Mouse (Mus musculus): Measurements from ENCODE around the gene Med26.

Med26 gene

DNA sequence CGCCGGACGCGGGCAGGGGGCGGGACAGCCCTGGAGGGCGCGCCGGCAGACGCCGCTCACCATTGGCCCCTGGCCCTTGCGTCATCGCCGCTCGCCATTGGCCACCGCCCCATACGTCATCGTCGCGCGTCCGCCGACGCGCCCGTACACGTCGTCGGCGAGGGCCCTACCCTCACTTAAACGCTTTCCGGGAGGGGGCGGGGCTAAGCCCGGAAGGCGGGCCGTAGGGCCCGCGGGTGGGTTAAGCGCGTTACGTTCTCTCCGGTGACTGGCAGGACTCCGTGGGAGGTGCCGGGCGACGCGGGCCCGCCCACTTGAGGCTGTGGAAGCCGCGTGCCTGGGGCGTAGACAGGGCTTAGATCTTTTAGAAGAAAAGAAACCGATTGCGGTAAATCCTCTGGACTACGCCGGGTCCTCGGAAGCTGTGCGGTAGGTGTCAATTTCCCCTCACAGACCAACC lies 55.4 kb downstream of the Med26 start:
- in situ Hi-C loops (cut with MboI, MseI): no loop called here

DNA sequence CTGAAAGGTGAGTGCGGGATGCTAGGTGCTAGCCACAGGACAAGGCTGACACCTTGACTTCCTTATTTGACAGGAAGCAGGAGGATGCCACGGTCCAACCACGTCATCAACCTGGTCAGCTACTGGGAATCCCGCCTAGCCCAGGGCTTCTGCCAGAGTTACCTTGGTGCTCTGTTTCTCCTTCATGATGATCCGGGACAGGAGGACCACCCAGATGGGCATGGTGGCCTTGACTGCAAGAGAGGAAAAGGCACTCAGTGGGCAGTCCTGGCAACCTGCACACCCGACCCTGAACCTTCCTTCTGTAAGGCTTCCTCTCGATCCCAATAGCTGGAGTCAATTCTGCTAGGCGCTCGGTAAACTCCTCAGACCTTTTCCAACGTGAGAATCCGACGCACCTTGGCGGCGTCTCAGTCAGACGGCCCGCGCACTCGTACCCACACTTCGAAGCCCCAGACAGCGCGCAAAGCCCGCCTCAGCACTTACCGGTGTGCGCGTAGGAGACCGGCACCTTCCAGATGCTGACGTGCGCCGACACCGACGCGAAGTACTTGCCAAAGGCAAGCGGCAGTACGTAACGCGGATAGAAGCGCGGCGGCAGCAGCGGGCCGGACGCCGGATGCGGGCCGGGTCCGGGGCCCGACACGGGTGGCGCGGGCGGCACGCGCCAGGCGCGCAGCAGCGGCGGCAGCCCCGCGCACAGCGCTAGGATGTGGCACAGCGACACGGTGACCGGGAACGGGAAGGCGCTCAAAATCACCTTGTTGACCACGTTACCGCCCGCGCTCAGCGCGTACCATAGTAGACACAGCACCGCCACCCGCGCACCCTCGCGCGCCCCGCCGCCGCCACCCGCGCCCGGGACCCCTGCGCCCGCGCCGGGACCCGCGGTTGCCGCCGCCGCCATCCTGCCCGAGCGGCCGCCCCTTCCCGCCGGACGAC lies 56.1 kb downstream of the Med26 start, which contains the start of gene Slc35e1:
Gene Slc35e1, minus strand, starts transcription at position 935 of the 942 bp plus-strand sequence.
- in situ Hi-C loops (cut with MboI, MseI): no loop called here

DNA sequence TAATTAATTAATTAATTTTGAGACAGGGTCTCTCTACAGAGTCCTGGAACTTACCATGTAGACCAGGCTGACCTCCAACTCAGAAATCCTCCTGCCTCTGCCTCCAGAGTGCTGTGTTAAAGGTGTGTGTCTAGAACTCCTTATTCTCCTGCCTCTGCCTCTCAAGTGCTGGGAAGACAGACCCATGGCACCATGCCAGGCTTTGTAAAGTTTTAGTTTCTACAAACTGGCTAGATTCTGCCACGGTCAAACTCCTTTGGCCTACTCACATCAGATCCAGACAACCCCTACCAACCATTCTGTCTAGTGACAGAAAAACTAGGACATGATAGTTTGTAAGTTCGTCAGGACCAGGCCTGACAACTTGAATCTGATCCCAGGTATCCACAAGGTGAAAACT lies 57.1 kb downstream of the Med26 start:
- in situ Hi-C loops (cut with MboI, MseI): no loop called here

DNA sequence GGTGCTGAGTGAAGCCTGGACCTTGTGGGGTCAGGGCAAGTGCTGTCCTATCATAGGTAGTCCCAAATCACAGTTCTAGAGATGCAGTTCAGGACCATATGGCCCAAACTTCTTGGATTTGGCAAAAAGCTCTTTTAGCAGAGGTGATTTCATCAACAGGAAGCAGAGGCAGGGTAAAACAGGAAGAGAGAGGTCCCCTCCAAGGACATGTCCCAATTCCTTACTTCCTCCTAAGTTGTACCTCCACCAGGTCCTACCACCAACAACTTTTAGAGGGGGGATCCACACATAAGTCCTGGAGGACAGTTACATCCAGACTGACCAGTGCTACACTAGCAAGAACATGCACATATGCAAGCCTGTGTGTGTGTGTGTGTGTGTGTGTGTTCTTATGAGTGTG lies 61.1 kb downstream of the Med26 start:
- in situ Hi-C loops (cut with MboI, MseI): no loop called here

DNA sequence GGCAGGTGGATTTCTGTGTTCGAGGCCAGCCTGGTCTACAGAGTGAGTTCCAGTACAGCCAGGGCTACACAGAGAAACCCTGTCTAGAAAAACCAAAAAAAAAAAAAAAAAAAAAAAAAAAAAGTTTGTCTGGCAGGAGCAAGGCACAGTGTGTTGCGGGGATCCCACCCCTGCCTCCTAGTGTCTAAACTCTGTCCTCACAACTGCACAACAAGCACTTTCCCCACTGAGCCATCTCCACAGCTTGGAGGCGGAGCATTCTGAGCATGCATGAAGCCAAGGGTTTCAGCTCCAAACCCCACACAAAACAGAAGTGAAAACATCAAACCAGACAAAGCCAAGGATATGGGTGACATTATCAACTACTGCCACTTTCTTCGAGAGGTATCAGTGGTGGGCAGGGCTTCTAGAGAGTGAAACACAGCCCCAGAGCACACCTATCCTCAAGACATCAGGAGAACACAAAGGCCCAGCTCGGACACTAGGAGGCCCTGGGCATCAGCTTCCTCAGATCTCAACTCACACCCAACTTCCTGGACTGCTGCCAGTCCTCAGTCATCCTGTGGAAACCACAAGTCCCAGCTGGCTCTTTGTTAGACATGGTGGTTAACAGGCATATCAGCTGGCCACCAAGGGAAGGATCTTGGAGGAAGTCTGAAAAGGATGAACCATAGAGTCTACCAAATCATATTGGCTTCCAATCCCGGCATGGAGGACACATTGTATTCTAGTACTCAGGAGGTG lies 62.4 kb downstream of the Med26 start:
- in situ Hi-C loops (cut with MboI, MseI): no loop called here

DNA sequence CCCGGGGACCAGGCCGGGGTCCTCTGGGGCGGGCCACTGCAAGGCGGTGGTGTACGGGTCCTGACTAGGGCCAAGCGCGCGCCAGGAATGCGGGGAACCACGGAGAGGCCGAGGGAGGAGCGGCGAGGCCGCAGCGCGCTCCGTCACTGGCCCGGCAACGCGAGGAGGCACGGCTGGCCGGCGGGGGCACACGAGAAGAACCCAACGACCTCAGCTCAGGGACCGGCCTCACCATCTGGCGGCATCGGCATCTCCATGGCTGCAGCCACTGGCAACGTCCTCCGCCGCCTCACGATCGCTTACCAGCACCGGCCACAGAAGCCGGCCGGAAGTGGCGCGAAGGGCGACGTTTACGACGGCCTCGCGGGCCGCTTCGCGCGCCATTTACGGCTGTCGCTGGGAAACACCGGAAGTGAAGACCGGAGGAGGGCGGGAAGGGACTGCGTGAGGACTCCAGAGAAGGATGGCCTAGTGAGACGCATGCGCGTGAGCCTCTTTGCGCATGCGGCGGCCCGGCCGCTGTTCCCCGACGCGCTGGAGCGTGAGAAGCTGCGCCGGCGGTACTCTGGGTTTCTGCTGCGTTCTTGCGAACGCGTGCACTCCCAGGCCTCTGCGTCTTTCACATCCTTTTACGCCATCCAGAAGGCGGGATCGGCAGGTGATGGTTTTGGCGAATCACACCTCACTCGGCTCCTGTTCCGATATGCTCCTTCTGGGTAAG lies 73.1 kb downstream of the Med26 start, which contains the start of gene Cherp:
Gene Cherp, minus strand, starts transcription at position 401 of the 721 bp plus-strand sequence.
- in situ Hi-C loops (cut with MboI, MseI): loop anchor here in 1 of 2 experiments (5.0 to 10.0 kb wide), 2 partner anchors 568 to 880 kb away; partner anchors contain the start of genes Large1, Zfp617 and Zfp882

DNA sequence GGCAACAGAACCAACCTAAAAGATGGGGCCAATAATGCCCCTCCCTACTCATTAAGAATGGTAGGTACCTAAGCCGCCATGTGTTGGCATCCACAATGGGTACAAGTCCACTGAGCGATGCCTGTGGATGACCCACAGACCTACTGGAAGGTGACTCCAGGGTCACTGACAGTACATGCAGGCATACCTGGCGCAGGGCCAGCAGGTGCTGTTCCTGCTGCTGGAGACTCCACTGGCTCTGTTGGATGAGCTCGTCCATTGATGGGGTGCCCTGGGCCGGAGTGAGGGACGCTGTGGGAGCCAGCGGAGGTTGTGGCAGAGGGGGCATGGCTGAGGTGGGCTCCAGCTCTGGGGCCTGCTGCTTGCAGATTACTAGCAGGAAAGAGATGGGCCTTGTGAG lies 77.4 kb downstream of the Med26 start:
- in situ Hi-C loops (cut with MboI, MseI): loop anchor here in 1 of 2 experiments (10.0 kb wide), 1 partner anchor 884 kb away; the partner anchor contains the start of gene Large1

DNA sequence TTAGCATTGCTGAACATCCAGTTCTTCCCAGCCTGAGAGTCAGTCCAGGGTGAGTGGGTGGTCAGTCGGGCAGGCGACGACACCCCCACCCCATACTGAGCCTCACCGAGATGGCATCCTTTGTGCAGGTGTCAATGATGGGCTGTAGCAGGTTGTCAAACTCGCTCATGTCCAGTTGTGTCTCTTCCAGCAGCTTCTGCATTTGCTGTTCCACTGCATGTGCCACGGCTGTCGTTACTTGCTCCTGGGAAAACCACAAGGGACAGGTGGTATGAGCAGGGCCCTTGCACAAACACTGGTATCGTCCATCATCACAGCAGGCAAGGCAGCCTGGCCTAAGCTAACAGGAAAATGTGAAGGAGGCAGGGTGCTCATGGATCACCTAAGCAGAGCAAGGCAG lies 78.1 kb downstream of the Med26 start:
- in situ Hi-C loops (cut with MboI, MseI): loop anchor here in 1 of 2 experiments (10.0 kb wide), 1 partner anchor 885 kb away; the partner anchor contains the start of gene Large1

DNA sequence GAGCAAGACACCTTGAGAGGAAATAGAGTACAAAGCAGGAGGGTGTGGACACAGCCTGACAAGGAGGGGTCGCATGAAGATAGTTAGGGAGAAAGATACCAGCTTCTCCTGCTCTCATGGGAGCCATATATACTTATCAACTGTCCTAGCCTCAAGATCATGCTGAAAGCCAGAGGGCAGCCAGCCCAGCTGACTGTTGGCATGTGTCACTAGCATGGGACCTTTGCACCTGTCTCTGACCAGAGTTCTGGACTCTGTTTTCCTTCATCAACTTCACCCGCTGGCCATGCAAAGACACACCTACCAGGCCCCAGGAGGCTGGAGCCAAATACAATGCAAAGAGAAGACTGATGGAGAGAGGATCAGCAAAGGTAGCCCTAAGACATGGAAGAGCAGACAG lies 78.8 kb downstream of the Med26 start:
- in situ Hi-C loops (cut with MboI, MseI): no loop called here

DNA sequence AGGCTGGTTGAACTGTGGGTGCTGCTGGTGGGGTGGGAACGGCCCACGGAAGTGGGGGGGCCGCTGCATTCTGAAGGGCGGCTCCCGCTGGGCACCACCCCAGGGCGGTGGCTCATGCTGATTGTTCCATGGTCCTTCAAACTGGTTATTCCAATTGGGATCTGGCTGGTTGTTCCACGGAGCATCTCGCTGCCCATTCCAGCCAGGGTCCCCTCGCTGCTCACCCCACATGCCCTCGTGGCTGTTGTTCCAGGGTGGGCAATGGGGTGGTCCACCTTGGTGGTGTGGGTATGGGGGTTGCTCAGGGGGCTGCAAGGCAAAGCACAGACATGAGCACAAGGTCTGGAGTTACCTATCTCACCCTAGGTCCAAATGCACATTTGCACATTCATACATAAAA lies 83.9 kb downstream of the Med26 start:
- in situ Hi-C loops (cut with MboI, MseI): no loop called here

DNA sequence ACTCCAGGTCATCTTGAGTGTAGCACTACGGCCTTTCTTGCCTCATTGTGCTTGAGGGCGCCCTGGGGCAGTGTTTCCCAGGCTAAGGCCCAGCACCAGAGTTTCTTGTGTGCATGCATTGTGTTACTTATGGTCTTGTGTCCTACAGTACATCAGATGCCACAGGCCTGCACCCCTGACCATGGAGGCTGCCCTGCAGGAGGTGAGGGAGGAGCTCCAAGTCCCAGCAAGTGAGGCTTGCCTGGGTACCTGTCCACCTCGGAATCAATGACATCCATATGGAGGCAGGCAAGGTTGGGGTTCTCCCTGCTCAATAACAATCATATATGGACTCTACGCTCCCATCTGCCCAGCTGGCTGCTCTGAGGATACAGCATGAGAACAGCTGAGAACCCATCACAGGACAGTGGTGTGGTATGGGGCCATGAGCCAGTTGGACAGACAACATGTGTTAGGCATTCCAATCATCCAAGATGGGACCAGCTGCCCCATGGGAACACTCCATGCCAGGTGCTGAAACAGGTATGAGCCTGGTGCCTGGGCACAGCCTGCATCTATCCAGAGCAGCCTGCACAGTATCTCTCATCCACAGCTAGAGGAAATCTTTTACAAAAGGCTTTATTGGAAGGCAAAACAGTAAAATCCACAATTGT lies 88.1 kb downstream of the Med26 start:
- in situ Hi-C loops (cut with MboI, MseI): no loop called here

DNA sequence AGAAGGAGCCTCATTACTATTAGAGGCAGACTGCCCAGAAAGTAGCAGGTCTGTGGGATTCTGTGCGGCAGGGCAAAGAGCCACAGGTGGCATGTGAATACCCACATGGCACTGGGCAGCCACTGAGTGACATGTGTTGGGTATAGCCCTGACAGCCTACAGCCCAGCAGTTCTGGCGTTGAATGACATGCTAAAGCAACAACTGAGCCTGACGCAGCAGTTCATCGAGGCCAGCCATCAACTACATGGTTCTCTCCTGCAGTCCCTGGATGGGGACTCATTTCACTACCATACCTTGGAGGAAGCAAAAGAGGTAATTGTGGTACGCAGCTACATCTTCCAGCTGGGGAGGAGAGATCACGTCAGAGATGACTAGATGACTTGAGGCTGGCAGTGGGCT lies 89.6 kb downstream of the Med26 start:
- in situ Hi-C loops (cut with MboI, MseI): no loop called here

DNA sequence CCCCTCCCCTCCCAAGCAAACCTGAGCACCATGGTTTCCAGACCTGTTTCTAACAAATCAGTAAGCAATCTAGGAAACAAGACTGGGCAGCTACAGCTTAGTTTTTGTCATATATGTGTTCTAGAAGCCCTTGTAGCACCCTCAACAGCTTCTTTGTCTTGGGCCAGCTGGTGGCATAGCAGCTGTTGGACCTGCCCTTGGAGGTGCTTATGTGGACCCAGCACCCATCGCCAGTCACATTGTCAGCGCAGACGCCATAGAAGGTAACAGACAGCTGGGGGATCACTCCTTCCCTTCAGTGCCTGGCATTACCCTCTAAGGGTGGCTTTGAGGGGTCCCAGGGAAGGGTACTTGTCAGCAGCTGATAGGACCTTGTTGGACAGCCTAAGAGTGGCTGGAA lies 90.3 kb downstream of the Med26 start:
- in situ Hi-C loops (cut with MboI, MseI): no loop called here

DNA sequence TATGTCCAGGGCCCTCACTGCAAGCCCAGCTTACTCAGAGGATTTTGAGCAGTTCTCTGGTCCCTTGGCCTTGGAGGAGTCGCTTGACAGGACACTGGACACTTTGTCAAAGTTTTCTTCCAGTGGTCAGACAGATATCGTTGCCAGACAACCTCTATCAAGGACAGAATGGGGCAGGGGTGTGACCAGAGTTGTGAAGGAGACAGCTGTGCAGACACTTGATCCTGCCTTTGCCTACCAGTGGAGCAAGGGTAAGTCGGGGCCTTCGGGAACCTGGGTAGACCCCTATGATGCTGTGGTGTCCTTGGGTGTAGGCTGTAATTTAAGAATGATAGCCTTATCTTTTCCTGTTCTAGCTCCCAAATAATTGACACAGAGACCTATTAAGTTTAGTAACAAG lies 92.8 kb downstream of the Med26 start:
- in situ Hi-C loops (cut with MboI, MseI): no loop called here

DNA sequence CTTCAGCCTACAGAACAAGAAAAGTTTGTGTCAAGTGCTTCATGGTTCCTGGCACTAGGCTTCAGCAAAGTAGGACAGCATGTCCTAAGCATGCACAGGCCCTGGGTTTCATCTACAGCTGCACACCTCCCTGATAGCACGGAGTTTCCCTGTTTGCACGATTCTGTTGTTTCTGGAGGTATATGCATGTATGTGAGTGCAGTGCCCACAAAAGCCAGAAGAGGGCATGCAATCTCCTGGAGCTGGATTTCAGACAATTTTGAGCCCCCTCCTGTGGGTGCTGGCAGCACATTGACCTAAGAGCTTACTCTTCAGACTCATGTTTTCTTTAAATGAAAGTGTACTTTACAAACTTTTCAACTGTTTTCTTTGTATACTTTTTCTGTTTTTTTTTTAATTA lies 94.2 kb downstream of the Med26 start:
- in situ Hi-C loops (cut with MboI, MseI): no loop called here

DNA sequence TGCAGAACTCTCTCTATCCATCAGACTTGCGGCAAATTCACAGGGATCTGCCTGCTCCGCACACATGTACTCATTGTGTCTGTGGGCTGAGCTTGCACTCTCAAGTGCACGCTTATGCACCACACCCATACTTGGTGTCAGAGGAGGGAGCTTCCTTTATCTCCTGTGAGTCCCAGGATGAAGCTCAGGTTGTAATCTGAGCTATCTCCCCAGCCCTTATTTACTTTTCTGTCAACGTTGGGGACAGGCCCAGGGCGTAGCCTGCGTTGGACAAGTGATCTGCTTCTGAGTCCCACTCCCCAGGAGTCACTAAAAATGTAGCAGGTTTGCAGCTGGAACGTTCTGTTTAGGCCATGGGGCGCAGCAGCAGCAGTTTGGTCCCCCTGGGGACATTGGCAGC lies 96.6 kb downstream of the Med26 start:
- in situ Hi-C loops (cut with MboI, MseI): no loop called here

DNA sequence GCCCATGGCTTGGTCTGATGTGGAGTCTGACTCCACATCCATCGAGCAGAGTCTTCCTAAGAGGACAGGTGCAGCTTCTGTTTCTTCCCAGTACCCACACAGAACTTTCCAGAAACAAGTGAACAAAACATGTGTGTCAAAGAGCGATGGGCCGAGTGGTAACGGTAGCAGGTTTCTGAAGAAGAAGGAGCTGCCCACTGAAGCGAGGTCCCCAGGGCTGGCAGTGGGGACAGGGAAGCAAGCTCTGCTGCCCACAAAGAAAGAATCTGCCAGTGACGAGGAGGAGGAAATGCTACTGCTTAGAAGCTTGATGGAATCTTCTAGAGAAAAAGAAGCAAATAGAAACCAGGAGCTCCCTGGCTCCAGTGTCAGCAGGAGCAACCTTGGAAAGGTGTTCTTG lies 103.0 kb downstream of the Med26 start:
- in situ Hi-C loops (cut with MboI, MseI): no loop called here

All from T-helper 17 cell (primary cell).